Mouse (Mus musculus) cerebellum, adult 9-11 months (tissue): ENCODE results near the gene Zfp790.

Experiments
- DNase-seq: peaks from one replicate; pipeline ENCODE4 v3.0.0; 2022

The Zfp790 gene

GRCm38 (mm10) chr7:29815910-29816429 lies at the start of gene Zfp790:
TSS of gene Zfp790 (plus strand) at chr7:29816114.
- DNase-seq = peak; percentile 90

GRCm38 (mm10) chr7:29767058-29767686 lies 48.7 kb upstream of the Zfp790 start:
- peak; percentile 89 for DNase-seq

- peak; percentile 92 for DNase-seq
Observed at GRCm38 (mm10) chr7:29768090-29768900, 47.6 kb upstream of the Zfp790 start, which contains the start of gene Zfp84. TSS of gene Zfp84 (plus strand) at chr7:29768552.

- DNase-seq = no peak
Observed at GRCm38 (mm10) chr7:29768980-29769379, 46.9 kb upstream of the Zfp790 start.

GRCm38 (mm10) chr7:29773503-29773902 lies 42.4 kb upstream of the Zfp790 start:
- no peak for DNase-seq

- DNase-seq = no peak
Observed at GRCm38 (mm10) chr7:29774371-29774770, 41.5 kb upstream of the Zfp790 start.

- no peak for DNase-seq
Observed at GRCm38 (mm10) chr7:29776568-29776967, 39.3 kb upstream of the Zfp790 start.

GRCm38 (mm10) chr7:29777372-29777771 lies 38.5 kb upstream of the Zfp790 start:
- DNase-seq = no peak

- DNase-seq = peak; percentile 92
Observed at GRCm38 (mm10) chr7:29783871-29784551, 31.9 kb upstream of the Zfp790 start, which contains the start of gene Zfp30. TSS of gene Zfp30 (plus strand) at chr7:29783998.

- DNase-seq = no peak
Observed at GRCm38 (mm10) chr7:29785023-29785422, 30.9 kb upstream of the Zfp790 start.

- no peak for DNase-seq
Observed at GRCm38 (mm10) chr7:29785888-29786287, 30.0 kb upstream of the Zfp790 start.

GRCm38 (mm10) chr7:29792906-29793305 lies 23.0 kb upstream of the Zfp790 start:
- DNase-seq = no peak

GRCm38 (mm10) chr7:29807046-29807445 lies 8.9 kb upstream of the Zfp790 start:
- no peak for DNase-seq

GRCm38 (mm10) chr7:29812244-29812643 lies 3.7 kb upstream of the Zfp790 start:
- DNase-seq = no peak

- no peak for DNase-seq
Observed at GRCm38 (mm10) chr7:29814381-29814780, 1.5 kb upstream of the Zfp790 start.

- peak; percentile 37 for DNase-seq
Observed at GRCm38 (mm10) chr7:29815061-29815784, 691 bp upstream of the Zfp790 start.

GRCm38 (mm10) chr7:29818619-29819254 lies 2.8 kb downstream of the Zfp790 start:
- peak; percentile 79 for DNase-seq

GRCm38 (mm10) chr7:29828001-29828400 lies 12.1 kb downstream of the Zfp790 start:
- DNase-seq = no peak

GRCm38 (mm10) chr7:29829804-29830203 lies 13.9 kb downstream of the Zfp790 start:
- no peak for DNase-seq

- no peak for DNase-seq
Observed at GRCm38 (mm10) chr7:29836816-29837215, 20.9 kb downstream of the Zfp790 start.

- no peak for DNase-seq
Observed at GRCm38 (mm10) chr7:29839256-29839655, 23.3 kb downstream of the Zfp790 start.

- no peak for DNase-seq
Observed at GRCm38 (mm10) chr7:29842105-29842504, 26.2 kb downstream of the Zfp790 start.
